Mouse (Mus musculus) retina, postnatal 1 day (tissue): ENCODE data around the gene Lhfpl5.

ENCODE experiments used
- DNase-seq: peaks from one replicate; pipeline ENCODE4 v3.0.0-alpha.2; 2012

The Lhfpl5 gene

DNA sequence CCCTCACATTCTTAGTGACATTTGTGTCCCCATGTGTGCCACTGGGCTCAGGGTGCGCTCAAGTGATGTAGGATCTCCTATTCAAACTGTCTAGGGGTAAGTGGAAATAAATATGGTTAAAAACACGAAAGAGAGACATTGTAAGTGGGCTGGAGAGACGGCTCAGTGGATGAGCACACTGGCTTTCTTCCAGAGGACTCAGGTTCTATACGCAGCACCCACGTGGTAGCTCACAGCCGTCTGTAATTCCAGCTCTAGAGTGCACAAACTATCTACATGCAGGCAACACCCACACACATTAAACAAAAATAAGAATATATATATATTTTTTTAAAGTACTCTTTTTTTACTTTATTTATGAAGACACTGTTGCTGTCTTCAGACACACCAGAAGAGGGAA is 2.5 kb upstream of the Lhfpl5 start:
- no peak for DNase-seq

DNA sequence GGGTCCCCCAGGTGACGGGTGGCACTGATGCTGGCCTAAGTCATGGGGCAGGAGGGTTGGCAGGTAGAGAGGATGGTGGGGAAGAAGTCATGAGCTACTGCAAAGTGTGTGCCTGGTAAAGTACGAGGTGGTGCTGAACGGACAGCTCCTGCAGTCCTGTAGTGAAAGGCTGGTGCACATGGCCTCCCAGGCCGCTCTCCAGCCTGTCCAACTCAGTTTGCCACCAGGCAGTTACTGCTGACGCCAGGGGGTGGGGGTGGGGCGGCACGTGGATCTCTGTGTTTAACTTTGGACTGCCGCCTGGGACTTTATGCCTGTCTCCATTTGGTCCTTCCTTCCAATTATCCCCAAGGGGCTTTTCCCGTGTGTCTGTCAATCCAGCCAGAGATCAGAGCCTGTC is 5.0 kb downstream of the Lhfpl5 start:
- DNase-seq = peak; percentile 80

DNA sequence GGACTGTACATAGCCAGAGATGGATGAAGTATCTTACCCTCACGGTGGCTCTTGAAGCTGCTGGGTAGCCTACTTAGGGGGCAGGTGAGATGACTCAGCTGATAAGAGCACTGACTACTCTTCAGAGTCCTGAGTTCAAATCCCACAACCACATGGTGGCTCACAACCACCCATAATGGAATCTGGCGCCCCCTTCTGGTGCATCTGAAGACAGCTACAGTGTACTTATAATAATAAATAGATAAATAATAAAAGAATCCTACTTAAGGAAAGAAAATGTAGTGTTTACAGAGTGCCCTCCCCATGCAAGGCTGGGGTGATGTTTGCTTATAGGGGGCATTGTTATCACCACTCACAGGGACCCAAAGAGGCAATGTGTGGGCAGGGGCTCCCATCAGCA is 5.6 kb downstream of the Lhfpl5 start:
- peak; percentile 24 for DNase-seq

DNA sequence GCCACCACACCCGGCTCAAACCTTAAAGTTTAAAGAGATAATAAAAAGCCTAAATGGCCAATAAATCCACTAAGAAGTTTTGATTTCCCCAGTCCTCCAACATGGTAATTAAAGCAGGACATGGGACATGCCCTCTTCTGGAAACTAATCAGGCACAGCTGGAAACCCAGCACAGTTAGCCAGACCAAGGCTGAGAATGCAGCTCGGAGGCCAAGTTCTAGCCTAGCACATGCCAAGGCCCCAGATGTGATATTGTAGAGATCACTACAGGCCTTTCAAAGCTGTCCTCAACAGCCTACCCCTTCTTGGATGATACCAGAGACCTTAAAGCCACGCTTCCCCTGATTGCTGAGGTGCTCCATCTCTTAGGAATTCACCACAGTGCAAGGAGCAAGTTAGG is 11.1 kb downstream of the Lhfpl5 start:
- DNase-seq = no peak

DNA sequence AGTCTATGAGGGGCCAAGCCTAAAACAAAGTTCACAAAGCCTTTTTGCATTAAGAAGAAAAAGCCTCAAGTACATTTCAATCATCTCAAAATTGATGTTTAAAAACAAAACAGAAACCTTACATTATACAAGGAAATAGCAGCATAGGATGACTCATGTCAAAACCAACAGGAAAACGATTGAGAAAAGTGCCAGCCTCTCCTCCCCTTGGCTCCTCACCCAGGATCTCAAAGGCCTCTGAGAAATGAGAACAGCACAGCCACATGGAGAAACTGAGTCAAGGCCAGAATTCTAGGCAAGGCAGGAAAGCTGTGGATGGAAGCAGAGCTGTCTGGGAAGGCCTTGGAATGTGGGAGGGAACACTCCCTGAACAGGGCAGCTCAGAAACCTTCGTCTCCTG is 13.2 kb downstream of the Lhfpl5 start:
- DNase-seq = no peak

DNA sequence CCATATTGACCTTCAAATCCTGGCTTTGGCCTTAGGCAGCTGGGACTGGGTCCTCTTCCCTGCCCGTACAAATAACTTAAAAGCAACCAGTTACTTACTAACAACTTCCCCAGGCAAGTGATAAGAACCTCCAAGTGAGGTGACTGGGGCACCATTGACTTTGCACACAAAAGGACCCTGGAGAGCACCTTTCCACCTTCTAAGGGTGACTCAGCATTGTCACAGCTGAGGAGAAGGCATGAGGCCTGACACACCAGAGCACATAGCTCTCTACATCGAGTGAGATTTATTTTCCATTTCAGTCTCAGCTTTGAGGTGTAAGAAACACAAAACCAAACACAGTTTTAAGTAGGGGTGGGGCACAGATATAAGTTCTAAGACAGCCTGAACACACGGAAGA is 15.2 kb downstream of the Lhfpl5 start:
- DNase-seq = no peak

DNA sequence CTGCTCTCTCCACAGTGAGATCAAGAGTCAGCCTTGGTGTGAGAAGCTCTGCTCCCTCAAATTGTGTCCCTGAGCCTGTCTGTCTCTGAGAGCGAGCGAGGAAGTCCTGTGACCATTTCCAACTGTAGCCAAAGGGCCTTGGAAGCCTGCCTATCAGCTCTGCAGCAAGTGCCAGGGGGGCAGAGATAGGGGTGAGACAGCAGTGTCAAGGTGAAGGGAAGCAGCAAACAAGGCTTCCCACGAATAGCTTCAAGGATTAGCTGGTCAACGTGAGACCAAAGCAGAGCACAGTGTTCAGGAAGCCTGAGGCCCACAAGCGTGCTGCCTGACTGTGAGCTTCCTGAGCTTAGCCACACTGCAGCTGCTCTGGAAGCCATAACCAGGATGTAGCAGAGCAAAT is 16.0 kb downstream of the Lhfpl5 start:
- DNase-seq = no peak

DNA sequence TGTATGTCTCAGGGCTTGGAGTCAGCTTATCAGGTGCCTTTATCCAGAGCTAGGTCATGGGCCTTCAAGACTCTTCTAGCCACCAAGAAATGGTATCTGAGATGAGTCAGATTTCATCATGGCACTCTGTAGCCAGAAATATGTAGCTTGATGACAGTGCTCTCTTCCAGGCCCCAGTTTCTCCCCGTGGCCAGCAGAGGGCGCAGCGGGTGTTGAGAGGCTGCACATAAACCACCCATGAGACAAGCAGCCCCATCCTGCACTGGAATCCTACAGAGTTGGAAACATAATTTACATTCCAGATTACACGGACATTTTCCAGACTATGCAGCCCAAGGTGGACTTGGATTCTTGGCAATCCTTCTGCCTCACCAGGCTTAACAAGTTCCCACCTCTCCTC is 17.6 kb downstream of the Lhfpl5 start:
- peak; percentile 79 for DNase-seq

DNA sequence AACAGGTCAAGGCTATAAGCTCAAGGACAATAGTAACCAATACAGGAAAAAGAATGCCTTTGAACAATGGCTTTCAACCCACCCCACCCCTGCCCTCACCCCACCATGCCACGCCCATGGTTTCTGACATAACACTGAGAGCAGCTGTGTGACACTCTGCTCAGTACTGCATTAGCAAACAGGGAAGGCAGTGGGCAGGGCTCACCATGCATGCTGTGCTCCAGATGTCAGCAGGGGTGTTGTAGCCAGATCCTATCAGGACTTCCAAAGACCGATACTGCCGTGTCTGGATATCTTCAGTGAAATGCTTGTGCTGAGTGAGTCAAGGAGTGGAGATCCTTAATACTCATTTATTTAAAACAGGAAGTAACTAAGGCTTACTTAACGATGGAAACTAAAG is 18.5 kb downstream of the Lhfpl5 start:
- DNase-seq = no peak

DNA sequence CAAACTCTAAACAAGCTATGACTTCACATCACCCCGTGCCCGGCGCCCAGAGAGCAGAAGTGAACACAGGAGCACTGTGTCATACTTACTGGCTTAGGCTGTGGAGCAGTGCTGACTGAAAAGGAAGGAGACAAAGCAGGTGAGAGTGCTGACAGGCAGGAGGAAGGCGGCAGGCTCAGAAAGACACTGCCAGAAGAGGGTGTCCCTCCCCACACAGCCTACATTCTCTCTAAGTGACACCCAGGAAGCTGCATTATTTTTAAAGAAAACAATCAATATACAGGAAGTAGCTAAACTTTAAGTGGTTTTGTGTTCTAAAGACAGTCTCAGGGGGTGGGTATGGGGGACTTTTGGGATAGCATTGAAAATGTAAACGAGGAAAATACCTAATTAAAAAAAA is 25.3 kb downstream of the Lhfpl5 start:
- DNase-seq = no peak

DNA sequence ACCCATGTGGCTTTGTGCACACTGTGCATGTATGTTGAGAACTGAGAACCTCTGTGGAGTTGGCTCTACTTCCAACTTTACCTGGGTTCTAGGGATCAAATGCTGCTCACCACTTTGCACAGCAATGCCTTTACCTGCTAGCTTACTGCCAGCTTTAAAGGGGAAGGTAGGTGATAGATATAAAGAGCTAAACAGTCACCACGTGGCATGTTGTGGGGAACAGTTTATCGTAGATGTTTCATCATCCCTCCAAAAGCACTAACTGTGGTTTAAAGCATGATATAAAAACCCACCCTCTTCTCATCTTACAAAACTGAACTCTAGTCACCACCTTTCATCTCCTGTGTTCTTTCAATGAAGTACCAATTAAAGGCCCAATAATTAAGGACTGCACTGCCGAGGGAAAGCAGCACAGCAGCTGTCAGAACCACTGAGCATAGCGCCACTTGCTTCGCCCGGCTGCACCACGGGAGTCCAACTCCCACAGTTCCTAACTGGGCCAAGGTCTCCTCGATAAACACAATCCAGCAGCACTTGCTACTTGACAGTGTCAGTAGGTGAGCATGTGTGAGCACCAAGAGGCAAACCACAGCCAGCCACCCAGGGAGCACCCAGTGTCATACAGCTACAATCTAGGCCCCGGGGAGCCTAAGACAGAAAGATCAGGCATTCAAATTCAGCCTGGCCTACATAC is 26.3 kb downstream of the Lhfpl5 start:
- no peak for DNase-seq

DNA sequence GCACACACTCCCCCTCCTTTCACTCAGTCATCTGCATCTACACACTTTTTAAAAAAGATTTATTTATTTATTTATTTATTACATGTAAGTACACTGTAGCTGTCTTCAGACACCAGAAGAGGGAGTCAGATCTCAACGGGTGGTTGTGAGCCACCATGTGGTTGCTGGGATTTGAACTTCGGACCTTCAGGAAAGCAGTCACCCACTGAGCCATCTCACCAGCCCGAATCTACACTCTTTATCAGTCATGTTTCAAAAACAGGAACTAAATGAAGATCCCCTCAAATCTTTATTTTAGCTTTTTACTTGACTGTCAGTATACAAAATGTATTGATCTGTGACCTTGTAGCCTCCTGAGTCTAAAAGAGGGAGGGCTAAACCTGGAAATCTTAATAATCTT is 34.1 kb downstream of the Lhfpl5 start:
- DNase-seq = no peak

DNA sequence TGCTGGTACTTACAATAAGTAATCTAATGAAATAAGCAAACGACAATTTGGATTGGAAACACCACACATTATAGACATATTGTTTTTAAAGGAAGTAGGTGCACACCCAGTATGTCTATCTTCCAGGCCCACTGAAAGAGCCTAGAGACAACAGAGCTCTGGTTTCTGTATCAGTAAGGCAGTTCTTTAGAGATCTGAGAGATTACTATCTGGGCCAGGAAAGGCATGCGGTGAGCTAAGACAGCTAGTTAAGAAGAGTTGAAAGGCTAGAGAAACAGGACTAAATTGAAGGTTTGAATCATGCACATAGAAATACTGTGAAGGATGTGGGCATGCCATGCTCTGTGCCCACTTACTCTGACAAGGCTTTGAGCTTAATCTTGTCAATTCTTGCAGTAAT is 37.2 kb downstream of the Lhfpl5 start:
- DNase-seq = no peak

DNA sequence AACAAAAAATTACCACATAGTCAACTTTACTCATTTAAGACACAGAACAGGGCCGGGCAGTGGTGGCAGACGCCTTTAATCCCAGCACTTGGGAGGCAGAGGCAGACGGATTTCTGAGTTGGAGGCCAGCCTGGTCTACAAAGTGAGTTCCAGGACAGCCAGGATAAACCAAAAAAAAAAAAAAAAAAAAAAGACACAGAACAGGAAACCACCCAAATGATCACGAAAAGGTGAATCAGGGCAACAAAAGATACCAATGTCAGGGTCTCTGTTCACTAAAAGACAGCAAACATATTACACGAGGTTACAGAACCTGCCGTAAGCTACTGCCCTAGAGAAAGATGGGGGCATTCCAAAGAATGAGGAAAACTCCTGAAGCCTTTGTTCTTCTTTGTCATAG is 37.7 kb downstream of the Lhfpl5 start:
- no peak for DNase-seq

DNA sequence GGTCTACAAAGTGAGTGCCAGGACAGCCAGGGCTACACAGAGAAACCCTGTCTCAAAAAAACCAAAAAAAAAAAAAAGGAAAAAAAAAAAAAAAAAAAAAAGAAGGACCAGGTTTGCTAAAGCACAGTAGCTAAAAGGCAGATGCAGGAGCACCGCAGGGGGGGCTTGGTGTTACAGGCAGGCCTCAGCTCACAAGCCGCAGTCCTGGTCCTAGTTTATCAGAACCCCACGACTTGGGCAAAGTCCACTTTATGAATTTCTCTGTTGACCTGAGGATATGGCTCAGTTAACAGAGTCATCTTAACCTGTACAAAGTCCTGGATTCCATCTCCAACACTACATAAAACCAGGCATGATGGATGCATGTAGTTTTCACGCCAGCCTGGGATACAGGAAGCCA is 39.9 kb downstream of the Lhfpl5 start:
- no peak for DNase-seq

DNA sequence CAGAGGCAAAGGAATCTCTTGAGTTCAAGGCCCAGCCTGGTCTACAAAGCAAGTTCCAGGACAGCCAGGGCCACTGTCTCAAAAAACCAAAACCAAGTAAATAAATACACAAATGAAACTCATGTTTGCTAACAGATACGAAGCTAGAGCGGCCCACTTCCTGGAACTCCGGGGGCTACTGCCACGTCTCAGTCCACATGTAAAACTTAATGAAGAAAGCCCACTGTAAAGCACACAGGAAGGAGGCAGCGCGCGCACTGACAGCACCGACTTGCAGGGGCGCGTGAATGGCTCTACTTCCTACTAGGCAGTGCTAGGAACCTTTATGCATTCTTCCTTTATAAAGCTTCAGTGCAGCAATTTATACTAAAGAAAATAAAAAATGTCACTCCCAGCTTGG is 42.2 kb downstream of the Lhfpl5 start:
- DNase-seq = no peak

DNA sequence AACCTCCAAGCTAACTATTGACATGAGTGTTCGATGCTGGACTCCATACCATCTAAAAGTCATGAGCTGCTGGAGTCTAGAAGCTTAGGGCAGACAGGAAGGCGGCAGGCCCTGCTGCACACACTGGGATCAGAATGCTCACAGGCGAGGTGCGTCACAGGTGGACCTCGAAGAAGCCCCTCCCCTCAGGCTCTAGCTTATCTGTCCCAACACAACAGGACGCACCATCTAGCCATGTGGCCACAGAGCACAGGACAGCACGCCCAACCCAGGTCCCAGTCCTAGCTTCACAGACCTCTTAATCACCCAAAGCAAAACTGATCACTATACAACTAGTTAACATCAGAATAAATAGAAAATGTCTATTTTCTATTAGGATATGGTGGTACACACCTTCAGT is 42.7 kb downstream of the Lhfpl5 start:
- no peak for DNase-seq

DNA sequence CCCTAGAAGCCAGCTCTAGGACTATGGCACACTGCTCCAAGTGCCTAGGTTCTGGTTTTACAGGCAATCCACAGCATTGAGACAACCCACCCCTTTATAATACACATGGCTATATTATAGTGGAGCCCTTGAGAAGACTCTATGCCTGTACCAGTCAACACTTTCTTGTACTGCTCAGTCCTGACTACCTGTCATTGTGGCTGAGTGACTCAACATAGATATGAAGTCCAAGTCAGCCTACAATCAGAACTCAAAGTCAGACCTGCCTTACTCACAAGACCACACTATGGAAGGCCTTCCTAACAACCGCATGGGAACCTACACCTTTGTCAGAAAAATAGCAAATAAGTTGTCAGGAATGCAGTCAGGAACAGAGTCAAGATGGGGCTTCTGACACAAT is 43.3 kb downstream of the Lhfpl5 start:
- DNase-seq = no peak

DNA sequence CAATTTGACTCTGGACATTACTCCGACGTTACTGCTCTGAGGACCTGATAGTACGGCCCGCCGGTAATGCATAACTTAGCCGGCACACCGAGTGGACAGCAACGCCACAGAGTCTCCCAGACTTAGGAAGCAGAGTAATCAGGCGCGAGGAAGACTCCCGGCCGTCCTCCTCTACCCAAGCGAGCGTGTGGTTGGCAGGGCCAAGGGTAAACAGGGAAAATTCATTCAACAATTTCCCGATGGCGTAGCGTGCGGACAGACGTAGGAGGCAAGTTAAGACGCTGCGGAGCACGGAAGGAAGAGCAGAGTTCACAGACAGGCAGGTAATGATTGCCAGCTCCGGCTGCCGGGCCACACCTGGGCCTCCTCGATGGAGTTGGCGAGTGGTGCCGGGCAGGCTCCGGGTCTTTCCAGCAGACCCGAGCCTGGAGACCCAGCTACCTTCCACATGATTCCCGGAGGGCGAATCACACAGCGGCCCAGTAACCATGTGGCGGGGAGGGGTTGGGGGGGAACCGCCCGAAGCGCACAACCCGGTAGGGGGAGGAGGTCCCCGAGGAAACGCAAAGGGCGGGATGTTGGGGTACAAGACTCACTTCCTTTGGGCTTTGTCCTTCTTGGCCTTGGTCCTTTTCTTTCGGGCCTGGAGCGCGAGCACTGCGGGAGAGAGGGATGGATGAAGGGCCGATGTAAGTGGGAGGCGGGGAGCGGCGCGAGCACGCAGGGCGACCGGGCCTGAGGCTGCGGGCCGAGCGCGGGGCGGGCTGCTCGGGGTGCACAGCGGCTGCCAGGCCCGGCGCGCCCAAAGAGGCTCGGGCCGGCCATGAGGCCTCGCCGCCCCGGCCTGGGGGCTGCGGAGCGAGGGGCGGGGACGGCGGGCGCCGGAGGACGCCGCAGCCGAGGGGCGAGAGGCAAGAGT is 46.2 kb downstream of the Lhfpl5 start:
- peak; percentile 74 for DNase-seq

DNA sequence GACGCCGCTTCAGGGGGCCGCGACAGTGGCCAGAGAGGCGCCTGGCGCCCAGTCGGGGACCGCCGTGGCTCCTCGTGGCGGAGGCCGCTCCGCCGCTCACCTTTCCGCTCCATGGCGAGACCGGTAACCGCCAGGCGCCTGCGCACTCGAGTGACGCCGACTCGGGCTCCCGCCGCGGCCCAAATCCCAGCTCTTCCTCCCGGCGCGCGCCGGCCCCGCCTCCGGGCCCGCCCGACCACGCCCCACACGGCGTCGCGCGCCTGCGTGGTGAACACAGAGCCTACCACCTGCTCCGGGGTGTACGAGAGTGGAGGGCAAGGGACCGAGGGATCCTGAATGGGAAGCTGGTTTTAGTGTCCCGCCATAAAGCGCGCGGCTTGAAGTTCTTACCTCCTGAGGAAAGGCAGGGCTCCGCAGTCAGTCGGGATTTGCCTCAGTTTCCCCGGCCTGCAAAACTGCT is 46.9 kb downstream of the Lhfpl5 start, which contains the start of gene Srpk1:
Gene Srpk1 (minus strand): TSS at position 410 of the 460 bp plus-strand sequence.
- DNase-seq = peak; percentile 96

DNA sequence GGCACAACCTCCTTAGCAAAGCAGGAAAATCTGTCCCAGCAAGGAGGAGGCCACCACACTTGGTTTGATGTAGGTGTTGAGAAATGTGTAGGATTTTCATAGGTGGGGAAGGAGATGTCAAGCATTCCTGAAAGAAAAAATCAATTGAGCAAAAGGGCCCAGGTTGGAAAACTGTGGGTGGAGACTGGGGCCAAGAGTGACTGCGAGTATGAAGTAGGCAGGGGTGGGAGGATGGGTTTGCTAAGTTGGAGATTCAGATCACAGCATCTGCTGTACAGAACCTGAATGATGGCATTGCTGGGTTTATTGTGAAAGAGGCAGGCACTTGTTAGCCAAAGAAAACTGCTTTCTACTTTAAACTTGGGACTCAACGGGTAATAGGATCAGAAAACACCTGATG is 49.4 kb downstream of the Lhfpl5 start:
- DNase-seq = no peak

DNA sequence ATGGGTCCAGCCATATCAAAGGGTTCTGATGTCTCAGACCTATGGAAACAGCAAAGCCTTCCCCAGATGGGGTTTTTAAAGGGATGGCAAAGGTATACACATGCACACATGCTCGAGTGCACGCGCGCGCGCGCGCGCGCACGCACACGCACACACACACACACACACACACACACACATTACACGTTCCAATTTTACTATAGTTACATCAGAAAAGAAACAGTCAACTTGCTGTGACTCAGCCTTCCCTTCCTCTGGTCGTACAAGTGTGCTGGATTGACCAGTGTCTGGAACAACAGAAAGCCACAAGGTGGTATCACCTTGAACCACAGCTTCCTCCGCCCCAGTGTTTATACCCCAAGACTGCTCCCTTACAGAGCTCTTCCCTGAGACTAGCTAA is 49.9 kb downstream of the Lhfpl5 start:
- no peak for DNase-seq

DNA sequence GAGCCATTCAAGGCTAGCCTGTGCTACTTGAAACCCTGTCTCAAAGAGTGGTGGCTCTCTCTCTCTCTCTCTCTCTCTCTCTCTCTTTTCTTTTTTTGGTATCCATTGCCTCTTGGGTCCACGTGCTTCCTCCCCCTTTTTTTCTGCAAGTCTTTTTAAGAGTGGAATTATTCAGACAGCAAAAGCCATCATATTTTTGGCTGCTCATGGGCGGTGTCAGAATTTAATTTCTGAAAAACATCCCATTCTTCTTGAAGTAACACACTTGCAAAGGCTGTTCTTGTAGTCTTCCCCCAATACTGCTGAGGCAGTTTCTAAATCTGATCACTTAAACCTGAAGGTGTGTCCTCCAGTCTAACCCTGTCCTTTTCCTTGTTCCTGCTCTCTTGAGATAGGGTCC is 51.5 kb downstream of the Lhfpl5 start:
- DNase-seq = no peak
